Mouse (Mus musculus): ENCODE data around the gene Rabep2.

The Rabep2 gene

GRCm38 (mm10) chr7:126461626-126462025, 33.1 kb downstream of the Rabep2 start:
- in situ Hi-C loops (cut with MboI; ENCODE audit: unreplicated experiment in 2 of 2) = no loop called here

GRCm38 (mm10) chr7:126463004-126463403, 34.4 kb downstream of the Rabep2 start, which contains the start of gene Atp2a1:
Gene Atp2a1 (minus strand): TSS chr7:126463108.
- in situ Hi-C loops (cut with MboI; ENCODE audit: unreplicated experiment in 2 of 2) = no loop called here

GRCm38 (mm10) chr7:126463547-126463946, 35.0 kb downstream of the Rabep2 start:
- in situ Hi-C loops (cut with MboI; ENCODE audit: unreplicated experiment in 2 of 2) = no loop called here

- in situ Hi-C loops (cut with MboI; ENCODE audit: unreplicated experiment in 2 of 2) = no loop called here
Observed at GRCm38 (mm10) chr7:126464121-126464520, 35.6 kb downstream of the Rabep2 start.

GRCm38 (mm10) chr7:126464836-126465235, 36.3 kb downstream of the Rabep2 start:
- in situ Hi-C loops (cut with MboI; ENCODE audit: unreplicated experiment in 2 of 2) = no loop called here

GRCm38 (mm10) chr7:126465246-126466030, 36.9 kb downstream of the Rabep2 start:
- in situ Hi-C loops (cut with MboI; ENCODE audit: unreplicated experiment in 2 of 2) = no loop called here

GRCm38 (mm10) chr7:126466116-126466515, 37.6 kb downstream of the Rabep2 start:
- in situ Hi-C loops (cut with MboI; ENCODE audit: unreplicated experiment in 2 of 2) = no loop called here

GRCm38 (mm10) chr7:126466707-126467106, 38.1 kb downstream of the Rabep2 start:
- in situ Hi-C loops (cut with MboI; ENCODE audit: unreplicated experiment in 2 of 2) = no loop called here

- in situ Hi-C loops (cut with MboI; ENCODE audit: unreplicated experiment in 2 of 2) = no loop called here
Observed at GRCm38 (mm10) chr7:126467271-126467670, 38.7 kb downstream of the Rabep2 start.

- in situ Hi-C loops (cut with MboI; ENCODE audit: unreplicated experiment in 2 of 2) = no loop called here
Observed at GRCm38 (mm10) chr7:126467834-126468627, 39.5 kb downstream of the Rabep2 start.

GRCm38 (mm10) chr7:126470077-126470476, 41.5 kb downstream of the Rabep2 start:
- in situ Hi-C loops (cut with MboI; ENCODE audit: unreplicated experiment in 2 of 2) = loop anchor here (5.0 to 10.0 kb wide), 3 partner anchors 33 to 225 kb away; partner anchors contain the start of genes Nfatc2ip (in 2 of the 2), Bola2 (in 1 of the 2) and Slx1b (in 1 of the 2)

GRCm38 (mm10) chr7:126471361-126471760, 42.8 kb downstream of the Rabep2 start:
- in situ Hi-C loops (cut with MboI; ENCODE audit: unreplicated experiment in 2 of 2) = loop anchor here (5.0 to 10.0 kb wide), 3 partner anchors 34 to 223 kb away; partner anchors contain the start of genes Nfatc2ip (in 2 of the 2), Bola2 (in 1 of the 2) and Slx1b (in 1 of the 2)

- in situ Hi-C loops (cut with MboI; ENCODE audit: unreplicated experiment in 2 of 2) = loop anchor here (5.0 to 10.0 kb wide), 3 partner anchors 35 to 223 kb away; partner anchors contain the start of genes Nfatc2ip (in 2 of the 2), Bola2 (in 1 of the 2) and Slx1b (in 1 of the 2)
Observed at GRCm38 (mm10) chr7:126471853-126472252, 43.3 kb downstream of the Rabep2 start.

- in situ Hi-C loops (cut with MboI; ENCODE audit: unreplicated experiment in 2 of 2) = loop anchor here (5.0 to 10.0 kb wide), 3 partner anchors 35 to 222 kb away; partner anchors contain the start of genes Nfatc2ip (in 2 of the 2), Bola2 (in 1 of the 2) and Slx1b (in 1 of the 2)
Observed at GRCm38 (mm10) chr7:126472306-126472705, 43.7 kb downstream of the Rabep2 start.

- in situ Hi-C loops (cut with MboI; ENCODE audit: unreplicated experiment in 2 of 2) = loop anchor here (5.0 to 10.0 kb wide), 3 partner anchors 35 to 222 kb away; partner anchors contain the start of genes Nfatc2ip (in 2 of the 2), Bola2 (in 1 of the 2) and Slx1b (in 1 of the 2)
Observed at GRCm38 (mm10) chr7:126472713-126473112, 44.2 kb downstream of the Rabep2 start.

GRCm38 (mm10) chr7:126473470-126474086, 45.0 kb downstream of the Rabep2 start:
- in situ Hi-C loops (cut with MboI; ENCODE audit: unreplicated experiment in 2 of 2) = loop anchor here (5.0 to 10.0 kb wide), 3 partner anchors 36 to 221 kb away; partner anchors contain the start of genes Nfatc2ip (in 2 of the 2), Bola2 (in 1 of the 2) and Slx1b (in 1 of the 2)

GRCm38 (mm10) chr7:126474486-126474955, 46.0 kb downstream of the Rabep2 start:
- in situ Hi-C loops (cut with MboI; ENCODE audit: unreplicated experiment in 2 of 2) = loop anchor here (5.0 to 10.0 kb wide), 3 partner anchors 37 to 220 kb away; partner anchors contain the start of genes Nfatc2ip (in 2 of the 2), Bola2 (in 1 of the 2) and Slx1b (in 1 of the 2)

- in situ Hi-C loops (cut with MboI; ENCODE audit: unreplicated experiment in 2 of 2) = loop anchor here (5.0 to 10.0 kb wide), 3 partner anchors 38 to 220 kb away; partner anchors contain the start of genes Nfatc2ip (in 2 of the 2), Bola2 (in 1 of the 2) and Slx1b (in 1 of the 2)
Observed at GRCm38 (mm10) chr7:126474993-126475581, 46.5 kb downstream of the Rabep2 start, which contains the start of gene Sh2b1. Gene Sh2b1 (minus strand): TSS chr7:126475424.

- in situ Hi-C loops (cut with MboI; ENCODE audit: unreplicated experiment in 2 of 2) = loop anchor here (5.0 kb wide), 1 partner anchor 46 kb away; no protein-coding TSS in a partner anchor
Observed at GRCm38 (mm10) chr7:126481699-126482098, 53.1 kb downstream of the Rabep2 start.
